Mouse (Mus musculus) frontal cortex, postnatal 10 days (tissue): ENCODE data around the gene Fam227b.
A peak's percentile ranks its signal among the peaks of the same experiment; 100 is the strongest.

Experiments
- DNase-seq, 2 experiments: peaks; one replicate each; pipeline ENCODE4 v3.0.0; 2022; ENCODE audit warnings: low spot score in 2 of 2, mixed read lengths in 1 of 2

The Fam227b gene

DNA sequence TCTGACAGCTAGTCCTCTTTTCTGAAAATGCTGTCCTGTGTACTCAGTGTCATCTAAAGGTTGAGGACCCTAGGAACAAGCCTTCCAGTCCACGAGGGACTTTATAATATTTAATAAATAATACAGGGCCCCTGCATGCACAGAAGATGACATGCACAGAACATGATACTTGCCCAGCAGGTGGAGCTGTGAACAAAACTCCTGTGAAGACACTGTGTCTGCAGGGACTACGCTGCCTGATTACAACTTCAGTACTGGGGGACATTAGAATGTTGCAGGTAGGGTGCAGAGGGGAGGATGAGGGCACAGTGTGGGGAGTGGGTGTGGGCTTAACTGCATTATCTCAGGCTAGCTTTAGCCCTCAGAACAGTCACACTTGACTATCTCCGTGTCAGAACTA, 145.7 kb downstream of the Fam227b start:
- DNase-seq: peak; percentile 6 to 44

DNA sequence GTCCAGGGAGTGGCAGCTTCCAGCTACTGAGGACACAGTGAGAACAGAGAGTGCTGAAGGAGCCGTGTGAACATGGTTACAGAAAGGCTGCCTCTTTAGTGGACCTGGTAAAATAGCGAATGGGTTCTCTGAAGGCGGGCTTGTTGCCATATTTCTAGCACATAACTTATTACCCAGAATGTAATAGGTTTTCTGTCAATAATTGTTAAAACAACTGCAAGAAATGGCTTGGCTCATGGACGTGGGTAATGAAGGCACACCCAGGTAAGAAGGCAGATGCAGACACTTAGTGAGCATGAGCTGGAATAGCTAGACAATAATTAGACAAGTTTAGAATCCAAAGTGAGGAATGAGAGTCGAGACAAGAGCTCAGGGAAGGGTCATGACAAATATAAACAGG, 149.5 kb downstream of the Fam227b start:
- no peak for DNase-seq

DNA sequence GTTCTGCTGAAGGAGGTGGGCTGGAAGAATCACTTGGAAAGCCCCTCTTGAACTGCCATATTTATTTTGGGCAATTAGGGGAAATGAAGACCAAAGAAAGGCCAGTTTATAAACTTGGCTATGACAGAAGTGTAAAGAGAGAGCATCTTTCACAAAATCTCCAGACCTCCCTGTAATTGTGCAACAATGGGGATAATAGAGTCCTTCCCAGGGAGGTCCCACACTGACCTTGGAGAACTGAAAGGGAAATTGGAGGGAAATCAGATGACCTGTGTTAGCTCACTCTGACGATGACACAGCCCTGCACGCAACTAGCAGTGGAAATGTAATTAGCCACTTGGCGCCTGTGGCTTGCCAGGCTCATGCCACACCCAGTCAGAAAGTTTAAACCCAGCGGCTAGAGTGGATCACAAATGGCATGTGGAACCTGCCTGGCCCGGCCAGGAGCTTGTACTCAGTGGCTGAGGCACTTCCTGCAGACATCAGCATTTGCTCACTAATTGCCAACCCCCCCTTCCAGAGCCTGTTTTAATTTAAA, 175.9 kb downstream of the Fam227b start:
- no peak for DNase-seq

DNA sequence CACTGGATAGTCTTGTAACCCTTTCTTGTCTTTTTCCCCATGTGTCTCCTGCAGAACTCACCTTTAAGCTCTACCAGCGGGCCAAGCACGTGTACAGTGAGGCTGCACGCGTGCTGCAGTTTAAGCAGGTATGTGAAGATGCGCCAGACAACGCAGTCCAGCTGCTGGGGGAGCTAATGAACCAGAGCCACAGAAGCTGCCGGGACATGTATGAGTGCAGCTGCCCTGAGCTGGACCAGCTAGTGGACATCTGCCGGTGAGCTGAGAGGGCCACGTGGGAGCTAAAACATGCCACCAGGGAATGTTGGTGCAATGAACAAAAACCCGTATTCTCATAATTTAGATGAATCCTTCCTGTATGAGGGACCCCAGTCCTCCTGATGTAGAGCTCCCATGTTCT, 176.6 kb downstream of the Fam227b start:
- no peak for DNase-seq

DNA sequence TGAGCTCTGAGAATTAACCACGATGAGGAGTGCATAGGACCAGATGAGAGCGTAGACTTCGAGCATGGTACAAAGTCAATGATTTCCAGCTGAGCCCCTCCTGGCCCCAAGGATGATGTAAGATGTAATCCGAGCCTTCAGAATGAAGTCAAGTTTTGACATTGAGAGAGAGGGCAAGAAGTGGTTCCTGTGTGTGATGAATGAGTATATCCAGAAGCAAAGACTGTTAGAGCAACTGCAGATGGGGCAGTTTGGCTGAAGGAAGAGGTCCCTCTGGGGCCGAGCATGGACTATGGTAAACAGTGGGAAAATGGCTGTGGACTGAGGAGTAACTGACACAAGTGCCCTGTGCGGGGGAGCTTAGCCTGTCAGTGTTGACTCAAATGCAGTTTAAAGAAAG, 178.6 kb downstream of the Fam227b start:
- no peak for DNase-seq

DNA sequence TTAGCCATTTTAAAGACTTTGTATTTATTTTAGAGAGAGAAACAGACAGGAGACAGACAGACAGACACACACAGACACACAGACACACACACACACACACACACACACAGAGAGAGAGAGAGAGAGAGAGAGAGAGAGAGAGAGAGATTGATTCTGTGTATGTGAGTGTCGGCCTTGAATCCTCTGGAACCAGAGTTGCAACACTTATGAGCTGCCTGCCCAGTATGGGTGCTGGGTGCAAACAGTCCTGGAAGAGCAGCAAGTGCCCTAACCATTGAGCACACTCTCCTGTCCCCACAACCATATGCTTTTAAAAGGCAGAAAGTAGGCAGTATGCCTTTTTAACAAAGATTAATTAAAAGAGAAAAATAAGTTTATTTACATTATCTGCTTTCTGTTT, 183.0 kb downstream of the Fam227b start:
- DNase-seq: no peak

DNA sequence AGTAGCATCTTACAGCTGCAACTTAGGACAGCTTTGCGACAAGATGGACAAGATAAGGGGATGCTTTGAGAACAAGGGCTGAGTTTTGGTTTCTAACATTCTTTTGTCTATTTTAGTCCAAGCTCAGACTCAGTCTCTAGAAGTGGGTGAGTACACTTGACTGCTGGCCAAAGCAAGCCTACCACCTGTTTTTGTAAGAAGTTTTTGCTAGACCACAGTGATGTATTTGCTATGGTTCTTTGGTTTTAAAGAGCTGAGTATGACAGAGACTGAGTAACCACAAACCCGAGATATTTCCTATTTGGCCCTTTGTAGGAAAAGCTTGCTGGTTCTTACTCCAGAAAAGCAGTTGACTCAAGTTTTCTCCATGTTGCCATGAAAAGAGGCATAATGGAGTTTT, 203.6 kb downstream of the Fam227b start:
- no peak for DNase-seq

DNA sequence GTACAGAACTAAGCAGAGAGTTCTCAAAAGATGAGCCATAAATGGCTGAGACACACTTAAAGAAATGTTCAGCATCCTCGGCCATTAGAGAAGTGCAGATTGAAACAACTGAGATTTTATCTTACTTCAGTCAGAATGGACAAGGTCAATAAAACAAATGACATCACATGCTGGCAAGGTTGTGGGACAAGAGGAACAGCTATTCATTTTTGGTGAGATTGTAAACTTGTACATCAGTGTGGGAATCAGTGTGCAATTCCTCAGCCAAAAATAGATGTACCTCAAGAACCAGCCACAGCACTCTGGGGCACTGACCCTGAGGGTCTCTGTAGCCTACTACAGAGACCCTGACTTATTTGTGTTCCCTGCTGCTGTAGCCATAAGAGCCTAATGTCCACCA, 208.5 kb downstream of the Fam227b start:
- DNase-seq: no peak

DNA sequence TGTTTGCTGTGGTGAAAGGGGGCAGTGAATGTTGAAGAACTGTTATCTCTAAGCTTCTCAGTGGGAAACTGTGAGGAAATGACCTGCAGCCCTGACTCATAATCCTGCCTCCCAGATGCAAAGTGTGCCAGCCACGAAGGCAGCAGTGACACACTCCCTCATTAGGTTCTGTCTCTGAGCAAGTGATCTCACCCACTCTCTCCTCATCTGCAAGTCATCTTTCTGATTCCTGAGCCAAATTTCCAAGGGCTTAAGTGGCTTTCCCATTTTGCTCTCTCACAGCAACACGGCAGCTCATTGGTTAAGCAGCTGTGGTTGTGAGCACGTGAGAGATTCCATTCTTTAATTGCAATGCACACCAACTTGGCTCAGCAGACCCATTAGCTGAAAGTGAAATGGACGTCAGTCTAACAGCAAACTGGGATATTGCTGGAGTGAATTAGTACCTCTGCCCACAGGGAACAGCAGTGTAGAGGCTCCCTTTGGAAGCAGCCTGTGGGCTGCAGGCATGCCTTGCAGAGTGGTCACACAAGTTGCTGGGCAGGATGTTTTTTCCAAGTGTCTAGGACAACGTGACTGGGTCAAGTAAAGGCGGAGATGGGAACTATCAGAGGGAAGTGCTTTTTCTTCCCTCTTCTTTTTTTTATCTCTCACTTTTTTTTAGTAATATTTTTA, 210.6 kb downstream of the Fam227b start:
- no peak for DNase-seq

DNA sequence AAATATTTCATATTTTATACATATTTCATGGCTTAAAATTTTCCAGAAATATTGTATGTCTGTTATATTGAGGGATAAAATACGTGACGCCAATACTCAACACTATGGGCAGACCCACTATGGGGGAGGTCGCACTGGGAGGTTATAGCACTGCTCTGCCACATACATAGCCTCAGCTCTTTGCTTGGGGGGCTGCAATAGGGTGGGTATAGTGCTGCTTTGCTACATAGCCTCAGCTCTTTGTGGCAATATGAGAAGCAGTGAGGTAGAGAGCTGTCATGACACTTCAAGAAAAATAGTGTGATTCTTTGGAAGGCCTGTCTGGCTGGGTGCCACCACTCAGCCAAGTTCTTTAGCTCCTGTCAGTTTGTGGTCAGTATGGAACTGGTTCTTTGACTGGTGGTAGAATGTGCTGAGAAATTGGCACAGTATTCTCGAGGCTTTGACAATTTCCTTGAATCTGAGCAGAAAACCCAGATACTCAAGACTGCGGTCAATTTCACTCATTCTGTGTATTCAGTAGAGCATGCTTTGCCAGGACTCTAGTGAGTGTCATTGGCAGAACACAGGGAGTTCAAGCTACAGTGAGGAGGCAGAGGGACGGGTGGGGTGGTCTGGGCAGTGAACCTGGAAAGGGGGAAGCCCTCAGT, 212.7 kb downstream of the Fam227b start:
- no peak for DNase-seq

DNA sequence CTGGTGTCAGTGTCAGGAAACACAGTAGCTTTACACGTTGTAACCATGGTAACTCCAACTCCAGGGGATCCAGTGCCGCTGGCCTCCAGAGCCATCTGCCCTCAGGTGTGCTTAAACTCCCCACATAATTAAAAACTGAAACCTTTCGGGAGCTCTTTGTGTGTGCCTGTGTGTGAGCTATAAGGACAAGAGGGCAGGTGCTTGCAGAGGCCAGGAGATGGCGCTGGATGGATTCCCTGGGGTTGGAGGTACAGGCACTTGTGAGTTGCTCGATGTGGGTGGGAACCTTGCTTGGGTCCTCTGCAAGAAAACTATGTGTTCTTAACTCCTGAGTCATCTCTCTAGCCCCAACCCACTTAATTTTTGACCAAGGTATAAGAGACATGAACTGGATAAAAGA, 215.4 kb downstream of the Fam227b start:
- DNase-seq: no peak

DNA sequence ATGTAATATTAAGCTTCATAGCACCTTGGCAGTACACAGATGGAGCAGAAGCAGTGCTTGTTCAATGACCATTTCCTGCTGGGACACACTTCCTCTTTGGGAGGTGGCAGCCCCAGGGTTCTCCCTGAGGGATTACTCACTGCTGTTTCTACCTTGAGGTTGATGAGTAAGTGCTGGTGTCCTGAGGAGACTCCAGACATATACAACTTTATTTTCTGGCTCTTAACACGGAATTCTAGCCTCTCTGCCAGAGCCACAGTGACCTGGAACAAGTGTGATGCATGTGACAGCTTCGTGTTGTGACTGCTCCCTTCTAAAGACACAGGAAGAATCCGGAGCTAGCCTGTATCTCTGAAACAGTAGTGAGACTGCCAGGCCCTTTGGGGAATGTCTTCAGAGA, 217.8 kb downstream of the Fam227b start:
- no peak for DNase-seq
